Mouse (Mus musculus) layer of hippocampus, postnatal 10 days (tissue): ENCODE data around the gene C2cd2. TPM values are rescaled to one million over a fixed set of nuclear protein-coding genes. Genes with fewer than 3 reads are reported as not detected.
"Not testable (repeated sequence)": the region's sequence is repeated elsewhere in the genome, so short reads cannot be mapped to it uniquely, and the experiment has no call there.

Experiments used
- DNase-seq, 2 experiments: peaks; one replicate each; pipeline ENCODE4 v3.0.0; 2021; ENCODE audit warnings: low spot score in 2 of 2
- total RNA-seq, 2 experiments: library from RNA; stranded (reverse); gene quantifications; 2 replicates each; pipeline ENCODE4 v1.2.3; 2021

Gene C2cd2
- total RNA-seq, 2 experiments from 2014 or later: 22.1 to 26.3 TPM

GRCm38 (mm10) chr16:97948836-97949235, 13.6 kb downstream of the C2cd2 start:
- DNase-seq: no peak

DNA sequence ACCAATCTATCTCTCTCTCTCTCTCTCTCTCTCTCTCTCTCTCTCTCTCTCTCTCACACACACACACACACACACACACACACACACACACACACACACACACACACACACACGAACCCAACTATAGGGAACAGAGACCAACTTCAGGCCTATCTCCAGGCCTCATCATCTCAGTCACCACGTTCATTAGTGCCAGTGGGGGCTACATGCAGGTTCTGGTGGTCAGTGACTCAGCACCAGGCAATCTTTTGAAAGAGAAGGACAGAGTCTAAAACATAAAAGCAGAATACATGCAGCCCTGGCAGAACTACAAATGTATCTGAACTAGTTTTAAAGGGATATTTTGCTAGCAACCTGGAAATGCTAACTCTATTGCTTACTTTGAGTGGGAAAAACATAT, 15.4 kb downstream of the C2cd2 start:
- DNase-seq: not testable (repeated sequence)

- no peak for DNase-seq
Observed at GRCm38 (mm10) chr16:97941844-97942243, 20.6 kb downstream of the C2cd2 start.

GRCm38 (mm10) chr16:97940471-97940973, 21.9 kb downstream of the C2cd2 start:
- no peak for DNase-seq

GRCm38 (mm10) chr16:97935815-97936214, 26.6 kb downstream of the C2cd2 start:
- no peak for DNase-seq

- no peak for DNase-seq
Observed at GRCm38 (mm10) chr16:97930231-97930630, 32.2 kb downstream of the C2cd2 start.

DNA sequence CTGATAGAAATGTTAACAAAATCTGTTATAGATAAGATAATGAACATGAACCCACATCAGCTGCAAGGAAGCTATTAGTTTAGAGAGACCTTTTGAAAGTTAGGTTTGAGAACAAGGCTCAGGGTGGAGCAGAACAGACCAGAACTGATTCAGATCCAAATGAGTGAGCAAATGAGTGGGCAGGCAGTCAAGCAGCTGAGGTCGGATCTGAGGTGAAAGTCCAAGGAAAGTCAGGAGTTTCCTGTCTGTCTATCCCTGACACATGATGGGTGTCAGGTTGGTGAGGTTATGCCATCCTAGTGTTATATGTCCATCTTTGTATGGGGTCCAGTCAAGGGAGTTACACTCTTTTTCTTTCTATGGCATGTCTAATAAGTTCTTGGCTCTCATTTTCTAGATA, 32.9 kb downstream of the C2cd2 start:
- no peak for DNase-seq

DNA sequence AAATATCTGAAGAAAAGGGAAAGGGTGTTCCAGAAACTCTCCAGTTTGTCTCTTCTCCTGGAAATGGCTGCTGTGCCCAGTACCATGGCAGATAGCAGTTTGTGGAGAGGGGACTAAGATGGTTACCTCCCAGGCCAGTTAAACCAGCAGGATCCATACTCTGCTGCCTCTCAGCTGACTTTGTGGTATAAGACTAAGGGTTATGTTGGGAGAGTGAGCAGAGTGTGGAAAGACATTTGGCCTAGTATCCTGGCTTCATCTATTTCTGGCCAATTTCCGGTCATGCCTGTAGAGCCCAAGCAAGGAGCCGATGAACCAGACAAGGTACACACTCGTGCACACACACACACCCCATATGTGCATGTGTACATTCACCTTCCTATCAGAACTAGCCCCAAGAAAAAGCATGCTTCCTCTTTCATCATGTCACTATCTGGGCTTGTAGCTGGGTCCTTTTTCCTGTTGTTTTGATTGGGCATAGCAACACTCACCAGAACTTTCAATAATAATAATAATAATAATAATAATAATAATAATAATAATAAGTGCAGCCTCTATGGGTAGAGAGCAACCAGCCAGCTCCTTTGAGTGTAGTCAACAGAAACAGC, 35.0 kb downstream of the C2cd2 start:
- DNase-seq: no peak

GRCm38 (mm10) chr16:97926381-97926780, 36.0 kb downstream of the C2cd2 start:
- DNase-seq: no peak

DNA sequence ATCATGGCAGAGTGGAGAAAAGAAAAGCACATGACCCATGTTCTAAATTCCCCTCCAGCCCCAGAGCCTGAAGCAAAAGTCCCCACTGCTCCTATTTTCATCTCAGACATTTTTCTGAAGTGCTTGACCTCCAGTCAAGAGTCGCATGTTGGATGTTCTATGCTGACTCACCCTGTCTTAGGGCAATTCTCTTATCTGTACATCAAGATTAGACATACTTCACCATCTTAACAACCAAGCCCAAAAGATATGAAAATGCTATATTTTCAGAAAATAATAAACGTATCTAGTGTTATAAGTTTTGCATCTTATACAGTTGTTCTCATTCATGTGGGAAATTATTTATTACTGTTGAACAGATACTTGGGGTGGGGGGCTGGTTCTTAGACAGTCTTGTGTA, 36.6 kb downstream of the C2cd2 start:
- no peak for DNase-seq

DNA sequence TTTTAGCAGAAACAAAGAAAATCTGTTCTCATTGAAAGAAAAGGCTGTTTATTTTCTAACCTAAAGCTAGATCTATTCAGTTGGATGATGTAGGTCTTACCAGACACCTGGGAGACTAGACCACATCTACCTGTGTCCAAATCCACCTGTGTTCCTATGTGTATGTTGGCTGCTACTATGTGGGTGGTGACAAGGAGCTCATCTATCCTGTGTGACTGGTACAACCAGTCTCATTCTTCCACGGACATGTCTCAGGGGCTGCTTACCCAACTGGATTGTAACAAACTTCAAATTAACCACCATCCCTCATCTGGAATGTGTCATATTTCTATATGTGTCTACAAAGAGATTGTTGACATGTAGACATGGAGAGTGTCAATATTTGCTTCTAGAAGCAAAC, 38.7 kb downstream of the C2cd2 start:
- DNase-seq: no peak

- no peak for DNase-seq
Observed at GRCm38 (mm10) chr16:97922779-97923126, 39.6 kb downstream of the C2cd2 start.

DNA sequence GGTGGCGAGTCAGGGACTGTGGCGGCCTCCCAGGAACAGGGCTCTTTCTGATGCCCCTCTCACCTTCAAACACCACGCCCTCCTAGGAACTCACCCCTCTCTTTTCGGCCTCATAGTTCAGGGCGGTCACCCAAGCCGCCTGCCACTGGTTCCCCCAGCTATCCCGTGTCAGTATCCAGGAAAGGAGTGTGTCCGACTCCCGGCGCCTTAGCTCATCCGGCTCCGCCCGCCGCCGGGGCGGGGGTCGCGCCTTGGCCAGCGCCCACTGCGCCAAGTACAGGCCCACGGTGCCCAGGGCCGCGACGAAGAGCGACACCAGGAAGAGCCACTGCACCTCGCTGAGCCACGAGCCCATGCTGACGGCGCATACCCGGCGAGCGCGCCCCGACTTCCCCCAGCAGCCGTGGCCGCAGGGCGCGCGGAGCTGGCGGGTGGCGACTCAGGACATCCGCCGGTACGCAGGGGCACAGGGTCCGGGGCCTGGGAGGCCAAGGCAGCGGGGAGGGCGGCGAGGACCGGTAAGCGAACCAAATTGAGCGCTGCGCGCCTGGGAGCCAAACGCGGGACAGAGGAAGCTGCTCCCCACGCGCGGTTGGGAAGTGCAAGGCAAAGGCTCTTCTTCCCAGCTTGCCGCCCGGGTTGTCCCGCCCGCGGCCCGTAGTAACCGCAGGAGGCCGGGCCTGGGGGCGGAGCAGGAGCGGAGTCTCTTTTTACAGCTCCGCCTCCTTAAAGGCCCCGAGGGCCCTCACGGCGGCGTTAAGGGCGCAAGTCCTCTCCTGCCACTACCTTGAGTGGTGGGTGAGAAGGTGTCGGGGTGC, 40.2 kb downstream of the C2cd2 start:
- DNase-seq: peak; percentile 79 to 87

GRCm38 (mm10) chr16:97920621-97921020, 41.8 kb downstream of the C2cd2 start:
- no peak for DNase-seq

DNA sequence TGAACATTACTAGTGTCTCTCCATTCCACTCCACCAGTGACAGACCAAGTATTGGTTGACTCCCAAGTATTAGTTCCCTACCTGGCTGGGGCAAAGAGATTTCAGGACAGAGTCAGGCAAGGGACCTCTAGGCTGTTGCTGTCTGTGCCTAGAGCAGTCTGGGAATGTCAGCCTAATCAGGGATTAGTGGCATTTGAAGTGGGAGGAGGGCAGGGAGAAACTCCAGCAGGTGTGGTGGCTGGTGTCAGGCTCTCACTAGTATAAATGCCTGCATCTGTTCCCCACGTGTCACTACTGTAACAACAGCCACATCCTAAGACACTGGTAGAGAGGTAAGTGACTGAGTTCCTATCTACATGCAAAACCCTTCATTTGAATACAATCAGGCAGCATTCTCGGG, 42.6 kb downstream of the C2cd2 start:
- DNase-seq: no peak

DNA sequence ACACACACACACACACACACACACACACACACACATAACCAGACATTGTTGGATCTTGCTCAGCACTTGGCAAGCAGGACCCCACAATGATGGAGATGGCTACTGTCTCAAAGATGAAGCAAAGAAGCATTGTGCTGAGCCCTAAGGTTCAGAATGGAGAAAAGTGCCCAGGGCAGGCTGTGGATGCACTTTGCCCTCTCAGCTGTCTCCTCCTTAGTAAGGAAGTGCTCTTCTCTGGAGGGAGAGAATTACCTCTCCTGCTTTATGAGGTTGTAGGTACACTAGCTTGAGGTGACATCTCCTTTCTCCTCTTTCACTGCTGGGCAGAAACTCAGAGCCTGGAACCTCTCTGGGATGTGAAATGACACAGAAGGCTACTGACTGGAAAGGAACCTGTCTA, 49.5 kb downstream of the C2cd2 start:
- no peak for DNase-seq

DNA sequence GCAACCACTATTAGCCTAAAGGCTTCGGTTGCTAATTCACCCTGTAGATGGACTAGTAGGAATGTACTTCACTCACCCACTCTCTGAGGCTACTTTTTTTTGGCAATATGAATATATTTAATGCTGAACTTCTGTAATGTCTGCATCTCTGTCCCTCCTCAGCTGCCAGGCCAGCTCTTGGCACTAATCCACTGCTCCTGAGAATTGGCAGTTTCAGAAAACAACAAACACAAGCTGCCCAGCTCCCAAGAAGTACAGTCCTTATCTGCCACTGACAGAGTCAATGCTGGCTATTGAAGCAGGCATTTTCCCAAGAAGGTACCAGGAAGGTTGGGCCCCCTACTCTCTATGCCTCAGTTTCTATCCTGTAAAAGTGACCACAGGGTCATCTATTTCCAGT, 53.0 kb downstream of the C2cd2 start:
- DNase-seq: no peak

- no peak for DNase-seq
Observed at GRCm38 (mm10) chr16:97907496-97907895, 54.9 kb downstream of the C2cd2 start.

DNA sequence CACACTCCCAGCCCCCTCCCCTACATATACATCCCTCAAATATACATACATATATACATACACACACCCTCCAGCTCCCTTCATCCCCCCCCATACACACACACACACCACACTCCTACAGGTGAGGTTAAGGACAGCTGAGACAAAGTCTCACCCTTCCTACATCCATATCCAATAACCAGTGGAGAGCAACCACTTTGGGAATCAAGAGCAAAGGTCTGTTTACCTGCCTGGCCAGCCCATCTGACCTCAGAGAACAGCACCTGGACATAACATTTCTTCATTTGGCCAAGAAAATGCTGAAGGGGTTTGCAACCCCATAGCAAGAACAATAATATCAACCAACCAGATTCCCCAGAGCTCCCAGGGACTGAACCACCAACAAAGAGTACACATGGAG, 56.1 kb downstream of the C2cd2 start:
- no peak for DNase-seq

DNA sequence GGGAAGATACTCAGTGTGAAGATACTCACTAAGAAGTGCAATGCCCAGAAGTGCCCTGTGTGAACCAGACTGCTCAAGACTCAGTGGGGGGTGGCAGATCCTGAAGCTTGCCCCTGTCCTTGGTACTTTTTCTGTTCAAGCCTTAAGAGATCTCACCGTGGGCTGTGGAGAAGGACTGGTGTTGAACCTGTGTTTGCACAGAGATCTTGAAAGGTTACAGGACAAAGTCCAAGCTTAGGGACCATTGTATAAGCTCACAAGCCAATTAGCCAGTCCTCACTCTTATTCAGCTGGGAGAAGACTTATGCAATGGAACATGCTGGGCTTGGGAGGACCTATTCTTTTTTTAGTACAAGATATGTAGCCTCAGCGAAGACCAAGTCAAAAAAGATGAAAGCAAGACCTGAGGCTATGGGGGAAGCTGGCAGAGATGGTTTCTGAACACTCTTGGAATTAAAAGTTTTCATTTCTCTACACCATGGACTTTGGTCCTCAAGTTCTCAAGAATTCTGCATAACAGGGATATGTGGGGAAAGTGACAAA, 56.9 kb downstream of the C2cd2 start:
- DNase-seq: no peak

DNA sequence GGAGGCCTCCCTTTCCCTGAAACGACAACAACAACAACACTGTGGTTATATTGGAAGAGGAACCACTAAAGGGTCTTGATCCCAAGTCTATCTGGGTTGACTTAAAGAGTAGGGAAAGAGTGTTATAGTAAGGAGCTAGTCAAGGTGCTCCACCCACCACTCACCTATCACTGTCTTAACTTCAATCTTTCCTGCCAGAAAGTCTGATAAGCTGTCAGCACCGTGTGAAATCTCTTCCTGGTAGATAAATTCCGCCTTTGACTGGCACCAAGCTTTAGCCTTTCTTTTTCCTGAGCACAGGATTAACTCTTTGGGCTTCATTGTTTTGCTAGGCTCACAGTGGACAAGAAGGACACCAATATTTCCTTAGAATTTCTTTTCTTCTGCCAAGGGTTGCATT, 58.4 kb downstream of the C2cd2 start:
- DNase-seq: no peak

DNA sequence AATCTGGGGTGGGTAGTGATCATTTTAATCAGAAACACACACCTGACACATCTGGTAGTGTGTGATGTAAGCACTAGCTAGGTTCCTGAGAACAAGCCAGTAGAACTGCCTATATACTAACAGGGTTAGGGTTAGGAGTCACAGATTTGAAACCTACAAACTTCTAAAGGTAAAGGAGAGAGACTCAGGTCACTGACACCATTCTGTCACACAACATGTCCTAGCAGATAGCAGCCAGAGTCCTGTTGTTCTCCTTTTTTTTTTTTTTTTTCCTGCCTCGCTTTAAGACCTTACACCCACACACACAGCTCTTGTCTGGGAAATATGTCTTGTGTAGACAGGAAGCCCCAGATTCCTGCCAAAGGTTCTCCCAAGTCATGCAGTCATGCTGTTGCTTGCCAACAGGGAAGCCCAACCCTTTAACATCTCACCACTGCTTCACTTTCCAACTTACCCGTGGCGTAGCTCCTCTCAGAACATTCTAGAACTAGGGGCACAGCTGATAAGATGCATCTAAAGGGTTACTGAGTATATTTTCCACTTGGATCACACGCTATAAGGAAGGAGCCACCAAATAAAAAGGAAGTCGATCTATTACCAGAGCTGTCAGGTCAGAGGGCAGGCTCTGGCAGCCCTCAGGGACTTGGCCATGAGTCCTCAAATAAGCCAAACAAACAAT, 64.9 kb downstream of the C2cd2 start:
- DNase-seq: no peak
